Mouse (Mus musculus) spleen, postnatal 10 days (tissue): ENCODE data around the gene Il4i1.

Experiments used
- DNase-seq, 2 experiments: peaks; one replicate each; pipeline ENCODE4 v3.0.0; 2021 to 2022; ENCODE audit warnings: low spot score in 2 of 2

Gene Il4i1

GRCm38 (mm10) chr7:44848561-44849415, 32.6 kb downstream of the Il4i1 start, which contains the start of the genes Akt1s1 and Tbc1d17:
Gene Akt1s1, plus strand, starts transcription at chr7:44848991.
Gene Tbc1d17, minus strand, starts transcription at chr7:44849079.
- DNase-seq = peak; percentile 93 to 96

GRCm38 (mm10) chr7:44849416-44850111, 33.4 kb downstream of the Il4i1 start:
- DNase-seq = peak; percentile 90

- peak; percentile 58 to 82 for DNase-seq
Observed at GRCm38 (mm10) chr7:44850146-44850545, 34.0 kb downstream of the Il4i1 start.

GRCm38 (mm10) chr7:44850789-44851624, 34.8 kb downstream of the Il4i1 start:
- DNase-seq = no peak

- DNase-seq = no peak
Observed at GRCm38 (mm10) chr7:44851625-44852234, 35.5 kb downstream of the Il4i1 start.

GRCm38 (mm10) chr7:44852259-44853027, 36.3 kb downstream of the Il4i1 start:
- DNase-seq = peak in 1 of 2 experiments; percentile 23

- no peak for DNase-seq
Observed at GRCm38 (mm10) chr7:44853065-44853464, 36.9 kb downstream of the Il4i1 start.

GRCm38 (mm10) chr7:44853596-44854355, 37.6 kb downstream of the Il4i1 start:
- DNase-seq = peak in 1 of 2 experiments; percentile 51

- DNase-seq = peak; percentile 87 to 89
Observed at GRCm38 (mm10) chr7:44854356-44855031, 38.3 kb downstream of the Il4i1 start.

- DNase-seq = no peak
Observed at GRCm38 (mm10) chr7:44855036-44855435, 38.8 kb downstream of the Il4i1 start.

GRCm38 (mm10) chr7:44856265-44856916, 40.2 kb downstream of the Il4i1 start:
- peak in 1 of 2 experiments; percentile 42 for DNase-seq

- peak; percentile 86 to 91 for DNase-seq
Observed at GRCm38 (mm10) chr7:44857042-44857552, 40.9 kb downstream of the Il4i1 start, which contains the start of gene Pnkp. Gene Pnkp, plus strand, starts transcription at chr7:44857139.

GRCm38 (mm10) chr7:44857905-44858304, 41.7 kb downstream of the Il4i1 start:
- peak; percentile 65 to 82 for DNase-seq

GRCm38 (mm10) chr7:44859896-44860295, 43.7 kb downstream of the Il4i1 start:
- DNase-seq = no peak

GRCm38 (mm10) chr7:44860576-44861428, 44.6 kb downstream of the Il4i1 start:
- DNase-seq = peak; percentile 66 to 87

GRCm38 (mm10) chr7:44861429-44861816, 45.2 kb downstream of the Il4i1 start:
- DNase-seq = no peak

- no peak for DNase-seq
Observed at GRCm38 (mm10) chr7:44862434-44862833, 46.2 kb downstream of the Il4i1 start.
